Mouse (Mus musculus): ENCODE data around the gene Poll.

GRCm38 (mm10) chr19:45544152-45544924 is 16.0 kb downstream of the Poll start:
- no peak for TF ChIP-seq CTCF (conservative IDR thresholded peaks at IDR 0.05; ENCODE audit: low read length)
- TF ChIP-seq NANOG (IDR thresholded peaks at IDR 0.05; ENCODE audit: borderline replicate concordance, low read length): no peak
- TF ChIP-seq POU5F1 (IDR thresholded peaks at IDR 0.05; ENCODE audit: borderline replicate concordance, low read length): no peak
